Mouse (Mus musculus): ENCODE measurements around the gene Ace. TPM values are rescaled to one million over a fixed set of nuclear protein-coding genes. Genes with fewer than 3 reads are reported as not detected.

Gene Ace
- polyA plus RNA-seq, 1 experiment from 2014 or later, result 11.1 TPM

- H3K27me3 ChIP-seq, result peaks cover 3% of the 10 kb centered on the region; the same call in 1 of the 2 replicates
- H3K4me3 ChIP-seq (replicated peaks), result no peak overlapping the region
- no peak for ATAC-seq (replicated peaks; ENCODE audit: low FRiP score)
- H3K9me3 ChIP-seq (replicated peaks), result no peaks in the 10 kb centered on the region
- no peak overlapping the region for H3K27ac ChIP-seq
- H3K4me2 ChIP-seq, result no peak overlapping the region
- H3K36me3 ChIP-seq, result no peaks in the 10 kb centered on the region
- WGBS, result 89% methylated on average over 8 of the region's 8 CpGs
- no peaks in the 10 kb centered on the region for H3K4me1 ChIP-seq
- H3K9ac ChIP-seq, result no peak overlapping the region
Observed at GRCm38 (mm10) chr11:105935496-105935895, 32.2 kb upstream of the Ace start.

- Histone ChIP-seq H3K4me3 (replicated peaks) (no peak overlapping the region), H3K27ac (no peak overlapping the region), H3K9me3 (replicated peaks) (no peaks in the 10 kb centered on the region), H3K4me1 (no peaks in the 10 kb centered on the region), H3K4me2 (no peak overlapping the region), H3K36me3 (no peaks in the 10 kb centered on the region), H3K27me3 (peaks cover 9% of the 10 kb centered on the region; the same call in 1 of the 2 replicates), H3K9ac (no peak overlapping the region)
- WGBS, result 90% methylated on average over 6 of the region's 6 CpGs
- ATAC-seq (replicated peaks; ENCODE audit: low FRiP score), result no peak
Observed at GRCm38 (mm10) chr11:105936200-105936599, 31.5 kb upstream of the Ace start.

GRCm38 (mm10) chr11:105936974-105937373 lies 30.8 kb upstream of the Ace start:
- no peak overlapping the region for H3K27ac ChIP-seq
- H3K4me2 ChIP-seq, result no peak overlapping the region
- ATAC-seq (replicated peaks; ENCODE audit: low FRiP score), result no peak
- no peaks in the 10 kb centered on the region for H3K36me3 ChIP-seq
- no peaks in the 10 kb centered on the region for H3K9me3 ChIP-seq (replicated peaks)
- H3K27me3 ChIP-seq, result peaks cover 13% of the 10 kb centered on the region; the same call in 1 of the 2 replicates
- 94% methylated on average over 3 of the region's 3 CpGs for WGBS
- H3K4me1 ChIP-seq, result peaks cover under 1% of the 10 kb centered on the region; the same call in 1 of the 2 replicates
- H3K4me3 ChIP-seq (replicated peaks), result no peak overlapping the region
- H3K9ac ChIP-seq, result no peak overlapping the region

GRCm38 (mm10) chr11:105938771-105939170 lies 29.0 kb upstream of the Ace start:
- no peak for ATAC-seq (replicated peaks; ENCODE audit: low FRiP score)
- Histone ChIP-seq H3K4me2 (no peak overlapping the region), H3K4me1 (peaks cover 17% of the 10 kb centered on the region), H3K9ac (no peak overlapping the region), H3K9me3 (replicated peaks) (no peaks in the 10 kb centered on the region), H3K36me3 (no peaks in the 10 kb centered on the region), H3K27me3 (peaks cover 22% of the 10 kb centered on the region), H3K4me3 (replicated peaks) (no peak overlapping the region), H3K27ac (no peak overlapping the region)
- 66% methylated on average over 9 of the region's 9 CpGs for WGBS

- no peaks in the 10 kb centered on the region for H3K36me3 ChIP-seq
- H3K27me3 ChIP-seq, result peaks cover 29% of the 10 kb centered on the region
- no peaks in the 10 kb centered on the region for H3K9me3 ChIP-seq (replicated peaks)
- H3K27ac ChIP-seq, result no peak overlapping the region
- no peak for ATAC-seq (replicated peaks; ENCODE audit: low FRiP score)
- H3K4me3 ChIP-seq (replicated peaks), result no peak overlapping the region
- no peak overlapping the region for H3K4me2 ChIP-seq
- 63% methylated on average over 8 of the region's 8 CpGs for WGBS
- peaks cover 40% of the 10 kb centered on the region for H3K4me1 ChIP-seq
- no peak overlapping the region for H3K9ac ChIP-seq
Observed at GRCm38 (mm10) chr11:105941973-105942372, 25.8 kb upstream of the Ace start.

- H3K9me3 ChIP-seq (replicated peaks), result no peaks in the 10 kb centered on the region
- peak overlapping the region; percentile 97 for H3K4me2 ChIP-seq
- peak overlapping the region; percentile 63 for H3K9ac ChIP-seq
- peaks cover 43% of the 10 kb centered on the region for H3K4me1 ChIP-seq
- H3K27ac ChIP-seq, result peak overlapping the region; percentile 87
- H3K36me3 ChIP-seq, result no peaks in the 10 kb centered on the region
- WGBS, result 5% methylated on average over 47 of the region's 47 CpGs
- H3K27me3 ChIP-seq, result peaks cover 33% of the 10 kb centered on the region
- ATAC-seq (replicated peaks; ENCODE audit: low FRiP score), result peak; percentile 63
- peak overlapping the region; percentile 69 for H3K4me3 ChIP-seq (replicated peaks)
Observed at GRCm38 (mm10) chr11:105943133-105944102, 24.3 kb upstream of the Ace start.

GRCm38 (mm10) chr11:105944126-105944621 lies 23.6 kb upstream of the Ace start:
- Histone ChIP-seq H3K4me2 (peak overlapping the region; percentile 97), H3K4me3 (replicated peaks) (peak overlapping the region; percentile 69), H3K27ac (peak overlapping the region; percentile 87), H3K9ac (peak overlapping the region; percentile 63), H3K27me3 (peaks cover 30% of the 10 kb centered on the region), H3K4me1 (peaks cover 43% of the 10 kb centered on the region), H3K36me3 (no peaks in the 10 kb centered on the region), H3K9me3 (replicated peaks) (no peaks in the 10 kb centered on the region)
- ATAC-seq (replicated peaks; ENCODE audit: low FRiP score), result peak; percentile 70
- WGBS, result under 1% methylated on average over 58 of the region's 59 CpGs

- ATAC-seq (replicated peaks; ENCODE audit: low FRiP score), result no peak
- 70% methylated on average over 16 of the region's 16 CpGs for WGBS
- Histone ChIP-seq H3K9ac (peak overlapping the region; percentile 63; the same call in 1 of the 2 replicates), H3K36me3 (no peaks in the 10 kb centered on the region), H3K4me1 (peaks cover 43% of the 10 kb centered on the region), H3K27ac (peak overlapping the region; percentile 87), H3K9me3 (replicated peaks) (no peaks in the 10 kb centered on the region), H3K4me3 (replicated peaks) (peak overlapping the region; percentile 69), H3K27me3 (peaks cover 30% of the 10 kb centered on the region), H3K4me2 (peak overlapping the region; percentile 97)
Observed at GRCm38 (mm10) chr11:105944770-105945672, 22.7 kb upstream of the Ace start.

- Histone ChIP-seq H3K4me3 (replicated peaks) (no peak overlapping the region), H3K4me2 (no peak overlapping the region), H3K4me1 (peaks cover 52% of the 10 kb centered on the region), H3K9ac (no peak overlapping the region), H3K36me3 (no peaks in the 10 kb centered on the region), H3K9me3 (replicated peaks) (no peaks in the 10 kb centered on the region), H3K27ac (peak overlapping the region; percentile 27; the same call in 1 of the 2 replicates), H3K27me3 (peaks cover 22% of the 10 kb centered on the region)
- 43% methylated on average over 11 of the region's 11 CpGs for whole genome bisulfite sequencing
- no peak for ATAC-seq (replicated peaks; ENCODE audit: low FRiP score)
Observed at GRCm38 (mm10) chr11:105946694-105947154, 21.0 kb upstream of the Ace start.

GRCm38 (mm10) chr11:105948255-105948654 lies 19.5 kb upstream of the Ace start:
- H3K4me1 ChIP-seq, result peaks cover 54% of the 10 kb centered on the region
- no peaks in the 10 kb centered on the region for H3K9me3 ChIP-seq (replicated peaks)
- WGBS, result 76% methylated on average over 2 of the region's 2 CpGs
- H3K4me3 ChIP-seq (replicated peaks), result no peak overlapping the region
- H3K36me3 ChIP-seq, result no peaks in the 10 kb centered on the region
- H3K27ac ChIP-seq, result no peak overlapping the region
- H3K9ac ChIP-seq, result no peak overlapping the region
- H3K27me3 ChIP-seq, result peaks cover 15% of the 10 kb centered on the region
- no peak for ATAC-seq (replicated peaks; ENCODE audit: low FRiP score)
- no peak overlapping the region for H3K4me2 ChIP-seq

- no peaks in the 10 kb centered on the region for H3K9me3 ChIP-seq (replicated peaks)
- peaks cover 35% of the 10 kb centered on the region for H3K4me1 ChIP-seq
- peak overlapping the region; percentile 60; the same call in 1 of the 2 replicates for H3K27ac ChIP-seq
- 53% methylated on average over 4 of the region's 4 CpGs for WGBS
- H3K9ac ChIP-seq, result no peak overlapping the region
- H3K36me3 ChIP-seq, result no peaks in the 10 kb centered on the region
- no peak overlapping the region for H3K4me3 ChIP-seq (replicated peaks)
- H3K27me3 ChIP-seq, result peaks cover 7% of the 10 kb centered on the region; the same call in 1 of the 2 replicates
- H3K4me2 ChIP-seq, result no peak overlapping the region
- no peak for ATAC-seq (replicated peaks; ENCODE audit: low FRiP score)
Observed at GRCm38 (mm10) chr11:105950519-105950918, 17.2 kb upstream of the Ace start.
